ENCODE assay signal across 11 mouse cellular contexts in genomic region chr17:29305871-29306270, GRCm38 (mm10). TPM values are rescaled to one million over a fixed set of nuclear protein-coding genes. Genes with fewer than 3 reads are reported as not detected.
A peak's percentile ranks its signal among the peaks of the same experiment; 100 is the strongest.
DNase-seq lines count a peak whose midpoint lies in the region; ATAC-seq lines count a peak whose summit lies in the region.
"Had no signal": no experiment of that assay in that cellular context is flagged by ENCODE, and none has a peak within 500 bp of the region (broad histone marks: within the 10 kb centered on the region; RNA-seq: fewer than 3 reads in every experiment).

No protein-coding gene starts in this region.

- 0 out of 2 replicates have a peak overlapping the region, but pooled peaks have one; percentile 0 for H3K27ac ChIP-seq in heart, embryonic 12.5 days (ENCODE audit: poor library complexity, severe bottlenecking)
- no peak overlapping the region for H3K27ac ChIP-seq in lung, embryonic 16.5 days (ENCODE audit: low read length)
- no peak overlapping the region for H3K27ac ChIP-seq in embryonic facial prominence, embryonic 14.5 days (replicated peaks; ENCODE audit: low read depth, low read length)
- no peak overlapping the region for H3K27ac ChIP-seq in forebrain, embryonic 15.5 days (replicated peaks)
- H3K27ac ChIP-seq: forebrain, embryonic 12.5 days had no signal

- H3K4me3 ChIP-seq in heart, embryonic 12.5 days: no peak overlapping the region
- no peak overlapping the region for H3K4me3 ChIP-seq in lung, embryonic 16.5 days (ENCODE audit: low read length)
- no peak overlapping the region for H3K4me3 ChIP-seq in embryonic facial prominence, embryonic 14.5 days (ENCODE audit: low read depth, low read length)
- no peak overlapping the region for H3K4me3 ChIP-seq in forebrain, embryonic 15.5 days
- H3K4me3 ChIP-seq: forebrain, embryonic 12.5 days had no signal

- H3K9ac ChIP-seq in heart, embryonic 12.5 days: no peak overlapping the region
- H3K9ac ChIP-seq in lung, embryonic 16.5 days (ENCODE audit: low read length): 0 out of 2 replicates have a peak overlapping the region, but pooled peaks have one; percentile 1
- no peak overlapping the region for H3K9ac ChIP-seq in embryonic facial prominence, embryonic 14.5 days (ENCODE audit: low read depth, low read length)
- no peak overlapping the region for H3K9ac ChIP-seq in forebrain, embryonic 15.5 days (replicated peaks)
- H3K9ac ChIP-seq: forebrain, embryonic 12.5 days had no signal

- ATAC-seq in heart, embryonic 12.5 days (ENCODE audit: insufficient number of reproducible peaks, low FRiP score): no peak
- no peak; the same call in 1 of the 2 replicates for ATAC-seq in lung, embryonic 16.5 days (ENCODE audit: low read depth)
- no peak for ATAC-seq in embryonic facial prominence, embryonic 14.5 days (ENCODE audit: low read depth)
- no peak for ATAC-seq in forebrain, embryonic 15.5 days (replicated peaks)
- ATAC-seq: intestine, postnatal 0 days had no signal

- H3K27me3 ChIP-seq in heart, embryonic 12.5 days (replicated peaks): no peaks in the 10 kb centered on the region; the same call in 1 of the 2 replicates
- no peaks in the 10 kb centered on the region for H3K27me3 ChIP-seq in lung, embryonic 16.5 days (ENCODE audit: control insufficient read depth, insufficient read depth, low read depth, low read length)
- H3K27me3 ChIP-seq in embryonic facial prominence, embryonic 14.5 days (replicated peaks; ENCODE audit: control insufficient read depth, insufficient read depth, low read length): no peaks in the 10 kb centered on the region
- no peaks in the 10 kb centered on the region for H3K27me3 ChIP-seq in splenic B cell, adult 2 months (ENCODE audit: control insufficient read depth, insufficient read depth, low read length, poor library complexity, severe bottlenecking)
- no peaks in the 10 kb centered on the region for H3K27me3 ChIP-seq in forebrain, embryonic 15.5 days
- H3K27me3 ChIP-seq: forebrain, embryonic 12.5 days had no signal

- peaks cover 50% of the 10 kb centered on the region for H3K4me1 ChIP-seq in heart, embryonic 12.5 days (replicated peaks)
- peaks cover 20% of the 10 kb centered on the region for H3K4me1 ChIP-seq in lung, embryonic 16.5 days (replicated peaks; ENCODE audit: control insufficient read depth, insufficient read depth, low read length)
- H3K4me1 ChIP-seq in embryonic facial prominence, embryonic 14.5 days (ENCODE audit: control insufficient read depth, insufficient read depth, low read length): peaks cover 32% of the 10 kb centered on the region
- H3K4me1 ChIP-seq in forebrain, embryonic 15.5 days: no peaks in the 10 kb centered on the region

- peaks cover 11% of the 10 kb centered on the region for H3K36me3 ChIP-seq in heart, embryonic 12.5 days
- peaks cover 3% of the 10 kb centered on the region for H3K36me3 ChIP-seq in lung, embryonic 16.5 days (ENCODE audit: control insufficient read depth, insufficient read depth, low read length)
- H3K36me3 ChIP-seq in embryonic facial prominence, embryonic 14.5 days (ENCODE audit: control insufficient read depth, insufficient read depth, low read length): peaks cover 13% of the 10 kb centered on the region; the same call in 1 of the 2 replicates
- H3K36me3 ChIP-seq in splenic B cell, adult 2 months (ENCODE audit: control insufficient read depth, insufficient read depth, low read length, poor library complexity, severe bottlenecking): peaks cover 5% of the 10 kb centered on the region
- H3K36me3 ChIP-seq in forebrain, embryonic 15.5 days: peaks cover 11% of the 10 kb centered on the region

- H3K4me2 ChIP-seq in heart, embryonic 12.5 days: peak overlapping the region; percentile 29
- no peak overlapping the region for H3K4me2 ChIP-seq in lung, embryonic 16.5 days (ENCODE audit: low read depth, low read length)
- H3K4me2 ChIP-seq in embryonic facial prominence, embryonic 14.5 days (ENCODE audit: low read depth, low read length): peak overlapping the region; percentile 11; the same call in 1 of the 2 replicates
- H3K4me2 ChIP-seq in forebrain, embryonic 15.5 days (replicated peaks): no peak overlapping the region
- H3K4me2 ChIP-seq: forebrain, embryonic 12.5 days had no signal

- H3K9me3 ChIP-seq in heart, embryonic 12.5 days (replicated peaks): no peaks in the 10 kb centered on the region
- H3K9me3 ChIP-seq in lung, embryonic 16.5 days (ENCODE audit: control insufficient read depth, low read length): no peaks in the 10 kb centered on the region
- H3K9me3 ChIP-seq in embryonic facial prominence, embryonic 14.5 days (ENCODE audit: control insufficient read depth, low read length): no peaks in the 10 kb centered on the region
- H3K9me3 ChIP-seq in forebrain, embryonic 15.5 days: no peaks in the 10 kb centered on the region
- H3K9me3 ChIP-seq: forebrain, embryonic 12.5 days had no signal

- DNase-seq in heart, adult 9 months (ENCODE audit: low spot score in 2 of 2): no peak
- DNase-seq in lung, postnatal 10 days: no peak
- DNase-seq in embryonic facial prominence, embryonic 14.5 days (ENCODE audit: low spot score): no peak
- DNase-seq in splenic B cell, adult 2 months (ENCODE audit: low read depth, low spot score): peak; percentile 34
- DNase-seq in gastrocnemius, postnatal 10 days: no peak
- DNase-seq: adrenal gland, adult 2 months had no signal

- WGBS in heart, embryonic 12.5 days: 54% methylated on average over 7 of the region's 7 CpGs
- 39% methylated on average over 7 of the region's 7 CpGs for WGBS in lung, embryonic 16.5 days
- WGBS in embryonic facial prominence, embryonic 14.5 days: 45% methylated on average over 7 of the region's 7 CpGs
- WGBS in forebrain, embryonic 15.5 days: 62% methylated on average over 7 of the region's 7 CpGs

RNA-seq across cellular contexts. Expression of gene Pi16, which starts 11.6 kb away (rescaled TPM):
- 4.0 and 4.5 TPM in 2 replicates for polyA plus RNA-seq in heart, embryonic 12.5 days (2016; fragmentation: Nextera tagmentation; extraction: Ambion mirVana)
- 2.3 and 3.5 TPM in 2 replicates for polyA plus RNA-seq in lung, embryonic 16.5 days (2015; fragmentation: Nextera tagmentation; extraction: Ambion mirVana)
- 1.8 and 3.0 TPM in 2 replicates for polyA plus RNA-seq in embryonic facial prominence, embryonic 14.5 days (2014; fragmentation: Nextera tagmentation; extraction: Ambion mirVana)
- 10 to 100 TPM; 38.8 to 45.1 TPM for total RNA-seq in gastrocnemius, postnatal 10 days (2021)
- polyA plus RNA-seq in forebrain, embryonic 15.5 days (2015; fragmentation: Nextera tagmentation; extraction: Ambion mirVana): 1.4 and 1.8 TPM in 2 replicates

RNA-seq across cellular contexts. Expression of gene BC004004, which starts 37.3 kb away (rescaled TPM):
- 80.0 and 87.6 TPM in 2 replicates for polyA plus RNA-seq in heart, embryonic 12.5 days (2016; fragmentation: Nextera tagmentation; extraction: Ambion mirVana)
- 82.2 and 87.7 TPM in 2 replicates for polyA plus RNA-seq in lung, embryonic 16.5 days (2015; fragmentation: Nextera tagmentation; extraction: Ambion mirVana)
- 82.1 and 85.6 TPM in 2 replicates for polyA plus RNA-seq in embryonic facial prominence, embryonic 14.5 days (2014; fragmentation: Nextera tagmentation; extraction: Ambion mirVana)
- 100 to 1,000 TPM; 115 to 118 TPM for total RNA-seq in gastrocnemius, postnatal 10 days (2021)
- 96.2 and 96.4 TPM in 2 replicates for polyA plus RNA-seq in forebrain, embryonic 15.5 days (2015; fragmentation: Nextera tagmentation; extraction: Ambion mirVana)

RNA-seq across cellular contexts. Expression of gene Mtch1, which starts 41.9 kb away (rescaled TPM):
- polyA plus RNA-seq in heart, embryonic 12.5 days (2016; fragmentation: Nextera tagmentation; extraction: Ambion mirVana): 317 and 330 TPM in 2 replicates
- polyA plus RNA-seq in lung, embryonic 16.5 days (2015; fragmentation: Nextera tagmentation; extraction: Ambion mirVana): 208 and 265 TPM in 2 replicates
- 396 and 441 TPM in 2 replicates for polyA plus RNA-seq in embryonic facial prominence, embryonic 14.5 days (2014; fragmentation: Nextera tagmentation; extraction: Ambion mirVana)
- total RNA-seq in gastrocnemius, postnatal 10 days (2021): 100 to 1,000 TPM; 197 to 221 TPM
- polyA plus RNA-seq in forebrain, embryonic 15.5 days (2015; fragmentation: Nextera tagmentation; extraction: Ambion mirVana): 432 and 464 TPM in 2 replicates

RNA-seq across cellular contexts. Expression of gene Ppil1, which starts 41.9 kb away (rescaled TPM):
- polyA plus RNA-seq in heart, embryonic 12.5 days (2016; fragmentation: Nextera tagmentation; extraction: Ambion mirVana): 101 and 112 TPM in 2 replicates
- 144 and 145 TPM in 2 replicates for polyA plus RNA-seq in lung, embryonic 16.5 days (2015; fragmentation: Nextera tagmentation; extraction: Ambion mirVana)
- polyA plus RNA-seq in embryonic facial prominence, embryonic 14.5 days (2014; fragmentation: Nextera tagmentation; extraction: Ambion mirVana): 108 and 117 TPM in 2 replicates
- total RNA-seq in gastrocnemius, postnatal 10 days (2021): 10 to 100 TPM; 11.4 to 12.4 TPM
- polyA plus RNA-seq in forebrain, embryonic 15.5 days (2015; fragmentation: Nextera tagmentation; extraction: Ambion mirVana): 126 and 128 TPM in 2 replicates

RNA-seq across cellular contexts. Expression of gene Fgd2, which starts 54.8 kb away (rescaled TPM):
- 2.0 and 2.1 TPM in 2 replicates for polyA plus RNA-seq in heart, embryonic 12.5 days (2016; fragmentation: Nextera tagmentation; extraction: Ambion mirVana)
- polyA plus RNA-seq in lung, embryonic 16.5 days (2015; fragmentation: Nextera tagmentation; extraction: Ambion mirVana): 21.7 and 24.0 TPM in 2 replicates
- 10.5 and 12.7 TPM in 2 replicates for polyA plus RNA-seq in embryonic facial prominence, embryonic 14.5 days (2014; fragmentation: Nextera tagmentation; extraction: Ambion mirVana)
- 1 to 10 TPM; 3.5 to 3.9 TPM for total RNA-seq in gastrocnemius, postnatal 10 days (2021)
- 5.5 and 6.0 TPM in 2 replicates for polyA plus RNA-seq in forebrain, embryonic 15.5 days (2015; fragmentation: Nextera tagmentation; extraction: Ambion mirVana)

Comparison
In these comparisons a context has a peak if more than half of its experiments do, and no peak if none do; other contexts are left out.
1. H3K4me2 ChIP-seq: peak in heart, embryonic 12.5 days (single experiment) and embryonic facial prominence, embryonic 14.5 days (single experiment); none in lung, embryonic 16.5 days (single experiment) and forebrain, embryonic 15.5 days (single experiment).